Mouse (Mus musculus) effector memory CD4-positive, alpha-beta T cell, adult 7 months (primary cell): Measurements from ENCODE around the gene Prl2c2. TPM values are rescaled to one million over a fixed set of nuclear protein-coding genes. Genes with fewer than 3 reads are reported as not detected.

Source experiments
- polyA plus RNA-seq: library from polyadenylated mRNA; unstranded; fragments of 100-300 nt; shearing (Covaris generic); gene quantifications from one replicate; pipeline ENCODE4 v1.2.1, GENCODE M21; 2017

The Prl2c2 gene
- polyA plus RNA-seq = 0.69 TPM

DNA sequence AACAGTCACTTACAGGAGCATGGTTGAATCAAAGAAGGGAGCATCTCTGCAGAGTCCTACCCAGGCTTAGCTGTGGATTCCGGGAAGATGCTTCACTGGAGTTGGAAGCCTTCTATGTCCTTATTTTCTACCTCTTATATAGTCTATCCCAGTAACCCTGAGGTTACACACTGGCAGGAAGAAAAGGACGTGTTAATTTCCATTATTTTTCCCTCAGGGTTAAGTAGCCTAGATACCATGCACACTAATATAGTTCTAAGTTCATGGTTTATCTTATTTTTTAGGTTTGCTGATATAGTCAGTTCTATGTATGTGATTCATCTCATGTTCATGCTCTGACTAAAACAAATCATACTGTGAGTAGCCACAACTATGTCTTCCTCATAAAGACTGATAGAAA, at the start of gene Prl2c2:
Prl2c2 (minus strand) TSS at position 101 of the 400 bp plus-strand sequence.

Other genes starting within 250 kb of the Prl2c2 start
- gene Prl2c3, start 205.3 kb downstream of the Prl2c2 start, polyA plus RNA-seq = not detected
- 0.46 TPM for gene Prl2c5, start 177.3 kb upstream of the Prl2c2 start, polyA plus RNA-seq